Mouse (Mus musculus) forebrain, embryonic 10.5 days (tissue): ENCODE results near the gene Agl. TPM values are rescaled to one million over a fixed set of nuclear protein-coding genes. Genes with fewer than 3 reads are reported as not detected.

Experiments used
- DNase-seq: peaks from one replicate; pipeline ENCODE4 v3.0.0-alpha.2; 2017; ENCODE audit warnings: low spot score; ENCODE audit errors: extremely low spot score
- H3K27ac ChIP-seq: fragments of 300-500 bp; sonication (generic); 2 replicates; pipeline ENCODE4 v1.5.1; 2016; ENCODE audit warnings: mild to moderate bottlenecking
- H3K27me3 ChIP-seq: fragments of 300-500 bp; sonication (generic); 2 replicates; pipeline ENCODE4 v1.6.1; 2016; ENCODE audit warnings: mild to moderate bottlenecking; ENCODE audit not compliant: poor library complexity, severe bottlenecking
- H3K36me3 ChIP-seq: fragments of 300-500 bp; sonication (generic); replicated peaks from 2 replicates; pipeline ENCODE4 v1.6.1; 2016; ENCODE audit warnings: mild to moderate bottlenecking, moderate library complexity
- H3K4me1 ChIP-seq: fragments of 300-500 bp; sonication (generic); 2 replicates; pipeline ENCODE4 v1.6.1; 2016
- H3K4me3 ChIP-seq: fragments of 300-500 bp; sonication (generic); 2 replicates; pipeline ENCODE4 v1.5.1; 2016; ENCODE audit warnings: mild to moderate bottlenecking, moderate library complexity
- H3K9me3 ChIP-seq: fragments of 300-500 bp; sonication (generic); 2 replicates; pipeline ENCODE4 v1.6.1; 2016; ENCODE audit warnings: mild to moderate bottlenecking, moderate library complexity
- WGBS: fragments of 180-500 bp; shearing (Covaris S2); methylation state at CpG from one replicate; pipeline ENCODE4 v1.1.7; 2016; 5-methylcytosine and 5-hydroxymethylcytosine counted together
- polyA plus RNA-seq: library from polyadenylated mRNA; unstranded; fragments of >200 nt; fragmentation: Nextera tagmentation; extraction: Ambion mirVana; gene quantifications from 2 replicates; pipeline ENCODE4 v1.2.1, GENCODE M21; 2016

Gene Agl
- polyA plus RNA-seq, 1 experiment from 2014 or later, result 11.0 TPM

DNA sequence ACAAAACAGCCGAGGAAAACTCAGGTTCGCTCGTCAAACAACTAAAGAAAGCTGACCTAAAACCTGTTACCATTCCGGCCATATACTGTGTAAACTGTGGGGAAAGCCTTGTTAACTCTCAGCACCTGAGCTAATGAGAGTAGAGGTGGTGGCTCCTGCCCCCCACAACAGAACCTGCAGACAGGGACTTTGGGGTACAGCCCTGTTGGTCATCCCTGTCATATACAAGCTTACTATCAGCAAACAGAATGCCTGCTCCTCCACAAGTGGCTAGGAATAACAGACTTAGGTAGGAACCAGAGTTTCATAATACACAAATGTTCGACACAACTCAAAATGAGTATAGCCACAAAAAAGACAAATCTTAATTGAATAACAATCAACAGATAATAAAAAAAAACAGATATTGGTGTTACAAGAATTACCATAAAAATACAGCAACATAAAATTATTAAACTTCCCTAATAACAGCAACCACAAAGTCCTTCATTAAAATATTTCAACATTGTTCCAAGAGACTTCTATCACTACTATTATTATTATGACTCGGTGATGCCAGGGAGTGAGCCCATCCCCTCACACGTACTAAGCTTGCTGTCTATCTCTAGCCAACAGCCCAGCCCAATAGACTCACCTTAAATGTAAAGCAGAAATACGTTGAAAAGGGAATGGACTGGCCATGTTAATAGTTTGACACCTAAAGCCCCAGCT lies 112.9 kb downstream of the Agl start:
- Histone ChIP-seq H3K36me3 (peaks cover 10% of the 10 kb centered on the region), H3K27ac (no peak overlapping the region), H3K4me3 (no peak overlapping the region), H3K4me1 (no peaks in the 10 kb centered on the region), H3K27me3 (no peaks in the 10 kb centered on the region), H3K9me3 (no peaks in the 10 kb centered on the region)
- WGBS, result 90% methylated on average over 8 of the region's 8 CpGs
- DNase-seq, result no peak

DNA sequence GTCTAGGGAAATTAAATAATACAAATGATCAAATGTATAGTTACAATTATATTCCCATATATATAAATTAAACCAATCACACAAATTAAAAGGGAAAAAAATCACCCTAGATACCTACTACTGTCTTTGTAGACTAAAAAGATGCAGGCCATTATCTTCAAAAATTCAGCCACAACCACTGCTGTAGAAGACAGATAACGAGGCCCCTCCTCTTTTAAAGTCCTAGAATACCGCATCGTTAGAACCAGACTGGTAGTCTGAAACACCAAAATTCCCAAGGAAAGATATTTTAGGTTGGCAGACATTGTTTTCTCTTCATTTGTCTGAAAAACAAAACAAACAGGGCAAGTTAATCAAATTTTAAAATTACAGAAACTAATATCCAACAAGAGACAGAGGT lies 113.7 kb downstream of the Agl start:
- no peak for DNase-seq
- whole genome bisulfite sequencing, result 86% methylated on average over 3 of the region's 3 CpGs
- Histone ChIP-seq H3K27me3 (no peaks in the 10 kb centered on the region), H3K27ac (no peak overlapping the region), H3K36me3 (peaks cover 10% of the 10 kb centered on the region), H3K4me3 (no peak overlapping the region), H3K9me3 (no peaks in the 10 kb centered on the region), H3K4me1 (no peaks in the 10 kb centered on the region)

Other genes with a start within 250 kb of the Agl start
- gene Lrrc39, start 245.2 kb downstream of the Agl start, polyA plus RNA-seq, result 0.49 and 0.73 TPM in 2 replicates
- 42.7 and 43.1 TPM in 2 replicates for gene Sass6, start 213.2 kb downstream of the Agl start, polyA plus RNA-seq
- 22.5 and 23.7 TPM in 2 replicates for gene Trmt13, start 193.6 kb downstream of the Agl start, polyA plus RNA-seq
- 82.2 and 84.4 TPM in 2 replicates for gene Mfsd14a, start 145.5 kb downstream of the Agl start, polyA plus RNA-seq
- gene Gm43191, start 126.9 kb downstream of the Agl start, polyA plus RNA-seq, result 0.84 TPM in 1 of 2 replicates, not detected in the other
- 8.3 and 9.8 TPM in 2 replicates for gene Slc35a3, start 95.3 kb downstream of the Agl start, polyA plus RNA-seq
- gene Frrs1, start 51.3 kb upstream of the Agl start, polyA plus RNA-seq, result 14.7 and 16.3 TPM in 2 replicates
- not detected in 2 replicates for gene 4930455H04Rik, start 160.1 kb upstream of the Agl start, polyA plus RNA-seq
- gene Palmd, start 160.8 kb upstream of the Agl start, polyA plus RNA-seq, result 1.0 and 1.7 TPM in 2 replicates